Mouse (Mus musculus) CH12.LX (cell line): Measurements from ENCODE around the gene Dner.

Experiments
- BHLHE40 ChIP-seq: IDR thresholded peaks from 2 replicates; pipeline ENCODE4 v1.6.1; 2011; ENCODE audit warnings: mild to moderate bottlenecking, low read depth, low read length, improper control_type of control experiment
- CTCF ChIP-seq, 2 experiments: IDR thresholded peaks in 1 of 2; conservative IDR thresholded peaks in 1 of 2; 2 replicates each; pipeline ENCODE4 v1.5.1; 2011 to 2012; ENCODE audit warnings: low read depth in 2 of 2, low read length in 2 of 2, improper control_type of control experiment in 1 of 2, inconsistent platforms in 1 of 2, mild to moderate bottlenecking in 1 of 2, moderate library complexity in 1 of 2
- IRF4 ChIP-seq: IDR thresholded peaks from 2 replicates; pipeline ENCODE4 v1.6.1; 2014; ENCODE audit warnings: low read depth, mild to moderate bottlenecking, inconsistent platforms, low read length, improper control_type of control experiment
- MAFK ChIP-seq: IDR thresholded peaks from 2 replicates; pipeline ENCODE4 v1.6.1; 2011; ENCODE audit warnings: low read length, improper control_type of control experiment; ENCODE audit not compliant: insufficient replicate concordance
- MAX ChIP-seq: IDR thresholded peaks from 2 replicates; pipeline ENCODE4 v1.6.1; 2011; ENCODE audit warnings: low read length, improper control_type of control experiment
- MYC ChIP-seq: IDR thresholded peaks from 2 replicates; pipeline ENCODE4 v1.6.1; 2011; ENCODE audit warnings: low read depth, mild to moderate bottlenecking, improper control_type of control experiment, low read length
- POLR2A ChIP-seq: IDR thresholded peaks from 2 replicates; pipeline ENCODE4 v1.6.1; 2011; ENCODE audit warnings: low read depth, mild to moderate bottlenecking, improper control_type of control experiment, low read length
- POLR2AphosphoS2 ChIP-seq: IDR thresholded peaks from 2 replicates; pipeline ENCODE4 v1.6.1; 2011; ENCODE audit warnings: low read depth, low read length, improper control_type of control experiment
- RAD21 ChIP-seq: IDR thresholded peaks from 2 replicates; pipeline ENCODE4 v1.6.1; 2011; ENCODE audit warnings: low read depth, mild to moderate bottlenecking, low read length, improper control_type of control experiment, moderate library complexity
- RCOR1 ChIP-seq: conservative IDR thresholded peaks from 2 replicates; pipeline ENCODE4 v1.6.1; 2012; ENCODE audit warnings: low read depth, mild to moderate bottlenecking, inconsistent platforms, low read length, improper control_type of control experiment
- SMC3 ChIP-seq: IDR thresholded peaks from 2 replicates; pipeline ENCODE4 v1.6.1; 2011; ENCODE audit warnings: low read depth, low read length, improper control_type of control experiment
- USF1 ChIP-seq: IDR thresholded peaks from 2 replicates; pipeline ENCODE4 v1.6.1; 2014; ENCODE audit warnings: low read depth, mild to moderate bottlenecking, inconsistent platforms, low read length, improper control_type of control experiment
- ZC3H11A ChIP-seq: IDR thresholded peaks from 2 replicates; pipeline ENCODE4 v1.6.1; 2012; ENCODE audit warnings: low read depth, mild to moderate bottlenecking, inconsistent platforms, low read length, improper control_type of control experiment
- ZMIZ1 ChIP-seq: IDR thresholded peaks from 2 replicates; pipeline ENCODE4 v1.6.1; 2012; ENCODE audit warnings: low read depth, mild to moderate bottlenecking, inconsistent platforms, low read length, improper control_type of control experiment

DNA sequence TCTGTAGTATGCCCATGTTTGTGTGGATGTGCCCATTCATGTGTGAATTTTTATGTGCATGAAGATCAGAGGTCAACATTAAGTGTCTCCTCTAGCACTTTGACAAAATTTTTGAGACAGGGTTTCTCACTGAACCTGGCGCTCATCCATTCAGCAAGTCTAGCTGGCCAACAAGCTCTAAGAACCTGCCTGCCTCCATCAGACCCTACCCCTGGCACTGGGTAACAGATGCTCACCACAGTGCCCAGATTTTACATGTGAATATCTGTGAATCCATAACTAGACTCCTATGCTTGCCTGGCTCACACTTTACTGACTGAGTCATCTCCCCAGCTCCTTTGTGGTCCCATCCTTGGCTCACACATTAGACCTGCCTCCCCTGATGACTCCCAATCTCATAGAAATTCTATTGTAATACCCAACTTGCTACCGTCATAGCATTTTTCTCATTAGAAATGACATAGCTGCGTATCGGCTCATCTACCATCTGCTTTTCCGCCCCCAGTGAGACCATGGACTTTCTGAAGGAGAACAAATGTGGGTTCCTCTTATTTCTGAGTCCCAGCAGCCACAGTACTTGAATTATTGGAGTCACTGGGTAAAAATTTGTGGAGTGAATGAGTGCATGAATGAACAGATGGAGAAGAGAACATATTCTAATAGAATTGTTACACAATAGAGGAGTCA is 231.9 kb downstream of the Dner start:
- no peak for TF ChIP-seq RCOR1
- no peak for TF ChIP-seq ZC3H11A
- TF ChIP-seq BHLHE40 = no peak
- no peak for TF ChIP-seq CTCF (conservative IDR thresholded peaks at IDR 0.05 in 1 of 2, IDR thresholded peaks at IDR 0.05 in 1 of 2; ENCODE audit: low read depth in 2 of 2, low read length in 2 of 2)
- no peak for TF ChIP-seq IRF4
- no peak for TF ChIP-seq ZMIZ1
- TF ChIP-seq MYC = no peak
- TF ChIP-seq POLR2AphosphoS2 = no peak
- TF ChIP-seq POLR2A = no peak
- no peak for TF ChIP-seq SMC3
- no peak for TF ChIP-seq MAX
- TF ChIP-seq USF1 = no peak
- no peak for TF ChIP-seq MAFK
- TF ChIP-seq RAD21 = no peak
